Mouse (Mus musculus) T-cell, adult 66 days (primary cell): ENCODE data around the gene Rora. TPM values are rescaled to one million over a fixed set of nuclear protein-coding genes. Genes with fewer than 3 reads are reported as not detected.

Experiments used
- total RNA-seq, 2 experiments: library from RNA; stranded (reverse); gene quantifications; 3 replicates in 1 of 2; 4 replicates in 1 of 2; pipeline ENCODE4 v1.2.4; 2023

The Rora gene
- 10 to 100 TPM; 22.6 to 23.4 TPM for total RNA-seq

DNA sequence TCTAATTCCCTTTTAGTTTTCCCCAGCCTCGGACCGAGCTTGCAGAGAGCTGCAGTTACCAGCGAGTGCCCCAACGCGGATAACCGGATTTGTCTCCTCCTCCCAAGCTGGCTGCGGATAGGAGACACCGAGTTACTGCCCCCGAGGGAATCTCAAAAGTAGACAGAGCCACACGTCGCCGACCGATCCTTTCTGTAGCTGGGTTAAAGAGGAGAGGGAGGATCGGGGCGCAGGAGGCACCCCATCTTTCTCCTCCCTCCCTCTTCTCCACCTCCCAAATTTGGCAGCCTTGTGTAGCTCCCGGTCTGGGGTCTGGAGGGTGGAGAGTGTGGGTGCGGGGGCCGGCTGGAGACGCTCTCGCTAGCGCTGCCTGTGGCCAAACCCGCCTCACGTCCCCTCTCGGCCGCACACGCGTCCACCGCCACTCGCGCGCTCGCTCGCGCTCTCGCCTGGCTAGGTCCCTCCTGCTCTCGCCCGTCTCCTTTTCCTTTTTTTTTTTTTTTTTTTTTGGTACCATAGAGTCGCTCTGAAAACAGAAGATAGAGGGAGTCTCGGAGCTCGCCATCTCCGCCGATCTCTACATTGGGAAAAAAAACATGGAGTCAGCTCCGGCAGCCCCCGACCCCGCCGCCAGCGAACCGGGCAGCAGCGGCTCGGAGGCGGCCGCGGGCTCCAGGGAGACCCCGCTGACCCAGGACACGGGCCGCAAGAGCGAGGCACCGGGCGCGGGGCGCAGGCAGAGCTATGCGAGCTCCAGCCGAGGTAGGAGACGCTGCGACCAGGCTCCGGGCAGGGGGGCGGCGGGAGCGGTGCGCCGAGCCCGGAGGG is at the start of gene Rora:
Gene Rora (plus strand): TSS at position 576 of the 828 bp plus-strand sequence.

DNA sequence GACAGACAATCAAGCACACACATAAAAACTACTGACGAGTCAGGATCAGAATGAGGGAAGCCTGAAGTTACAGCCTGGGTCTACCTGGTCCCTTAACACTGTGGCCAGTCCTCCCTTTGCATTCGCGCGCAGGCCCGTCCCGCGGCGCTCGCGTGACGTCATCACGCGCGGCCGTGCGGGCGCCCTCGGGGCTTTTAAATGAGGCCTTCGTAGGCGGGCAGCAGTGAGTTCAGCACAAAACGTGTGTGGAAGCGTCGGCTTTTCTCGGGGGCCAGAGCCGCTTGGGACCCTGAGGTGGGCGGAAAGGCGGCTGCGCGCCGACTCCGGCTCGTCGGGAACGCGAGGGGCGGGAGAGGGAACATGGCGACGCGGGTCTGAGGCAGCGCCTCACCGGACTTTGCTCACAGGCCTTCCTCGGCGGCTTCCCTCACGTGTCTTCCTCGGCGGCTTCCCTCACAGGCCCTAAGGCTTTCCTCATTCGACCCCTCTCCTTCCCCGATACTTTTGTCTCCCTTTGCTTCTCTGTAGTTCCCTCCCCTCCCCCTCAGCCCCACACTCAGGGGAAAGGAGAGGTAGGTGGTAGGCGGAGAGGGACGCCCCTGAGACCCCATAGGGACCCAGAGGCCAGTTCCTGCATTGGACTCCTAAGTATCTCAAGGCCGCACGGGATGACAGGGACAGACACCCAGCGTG is 744.3 kb downstream of the Rora start, which contains the start of gene Ice2:
Gene Ice2 (plus strand): TSS at position 147 of the 693 bp plus-strand sequence.

